Mouse (Mus musculus) embryo, embryonic 9.5 days (tissue): Measurements from ENCODE around the gene Kazald1.

Experiments used
- DNase-seq: peaks from one replicate; pipeline ENCODE4 v3.0.0-alpha.2; 2017; ENCODE audit errors: extremely low spot score

Gene Kazald1

DNA sequence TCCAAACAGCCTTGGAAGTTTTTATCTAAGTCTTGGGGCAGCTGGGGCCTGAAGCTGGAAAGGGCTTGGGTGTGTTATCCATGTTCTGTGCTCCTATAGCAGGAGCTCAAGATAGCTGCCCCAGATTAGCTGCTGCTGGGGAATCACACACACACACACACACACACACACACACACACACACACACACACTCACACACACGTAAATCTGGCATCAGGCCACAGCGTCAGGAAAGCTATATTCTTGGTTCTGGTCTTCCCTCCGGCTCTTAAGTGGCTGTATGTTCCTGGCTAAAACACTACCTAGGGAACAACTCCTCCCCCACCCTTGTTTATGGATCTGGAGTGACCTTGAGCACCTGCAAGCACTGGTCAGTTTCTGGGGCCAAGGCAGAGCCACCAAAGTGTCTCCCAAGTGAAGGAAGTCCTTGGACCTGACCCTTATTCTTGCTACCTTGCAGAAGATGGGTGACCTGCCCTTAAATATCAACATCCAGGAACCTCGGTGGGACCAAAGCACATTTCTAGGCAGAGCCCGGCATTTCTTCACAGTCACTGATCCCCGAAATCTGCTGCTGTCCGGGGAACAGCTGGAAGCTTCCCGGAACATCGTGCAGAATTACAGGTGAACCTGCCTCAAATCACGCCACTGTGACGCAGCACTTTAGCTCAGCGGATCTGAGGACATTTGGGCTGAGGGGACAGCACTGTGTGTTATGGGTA is 26.2 kb upstream of the Kazald1 start:
- DNase-seq, result no peak

DNA sequence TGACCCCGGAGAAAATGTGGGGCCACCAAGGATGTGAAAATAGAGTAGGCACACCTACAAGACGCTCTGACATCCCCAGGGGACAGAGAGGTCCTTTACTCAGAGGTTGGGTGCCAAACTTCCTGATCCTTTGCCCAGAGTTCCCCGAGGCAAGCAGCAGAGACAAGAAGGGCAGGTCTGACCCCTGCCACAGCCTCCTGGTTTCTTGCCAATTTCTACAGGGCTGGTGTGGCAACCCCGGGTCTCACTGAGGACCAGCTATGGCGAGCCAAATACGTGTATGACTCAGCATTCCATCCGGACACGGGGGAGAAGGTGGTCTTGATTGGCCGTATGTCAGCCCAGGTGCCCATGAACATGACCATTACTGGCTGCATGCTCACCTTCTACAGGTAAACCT is 25.5 kb upstream of the Kazald1 start:
- DNase-seq, result no peak

DNA sequence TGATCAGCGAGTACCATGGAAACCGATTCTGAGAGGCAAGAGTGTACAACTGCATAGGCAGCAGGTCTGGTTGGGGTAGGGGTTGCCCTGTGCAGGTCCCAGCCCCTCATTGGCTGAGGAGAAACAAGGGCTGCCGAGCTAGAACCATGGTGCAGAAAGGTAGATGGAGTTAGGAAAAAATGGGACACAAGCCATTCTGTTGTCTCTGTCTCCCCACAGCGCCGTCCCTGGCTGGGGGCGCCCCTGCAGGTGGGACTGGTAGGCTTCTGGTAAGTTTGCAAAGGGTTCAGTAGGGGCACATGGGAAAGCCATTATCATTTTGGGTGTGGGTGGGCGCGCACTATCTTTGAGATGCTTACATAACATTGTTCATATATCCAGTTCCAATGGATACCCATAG is 21.6 kb upstream of the Kazald1 start:
- no peak for DNase-seq

DNA sequence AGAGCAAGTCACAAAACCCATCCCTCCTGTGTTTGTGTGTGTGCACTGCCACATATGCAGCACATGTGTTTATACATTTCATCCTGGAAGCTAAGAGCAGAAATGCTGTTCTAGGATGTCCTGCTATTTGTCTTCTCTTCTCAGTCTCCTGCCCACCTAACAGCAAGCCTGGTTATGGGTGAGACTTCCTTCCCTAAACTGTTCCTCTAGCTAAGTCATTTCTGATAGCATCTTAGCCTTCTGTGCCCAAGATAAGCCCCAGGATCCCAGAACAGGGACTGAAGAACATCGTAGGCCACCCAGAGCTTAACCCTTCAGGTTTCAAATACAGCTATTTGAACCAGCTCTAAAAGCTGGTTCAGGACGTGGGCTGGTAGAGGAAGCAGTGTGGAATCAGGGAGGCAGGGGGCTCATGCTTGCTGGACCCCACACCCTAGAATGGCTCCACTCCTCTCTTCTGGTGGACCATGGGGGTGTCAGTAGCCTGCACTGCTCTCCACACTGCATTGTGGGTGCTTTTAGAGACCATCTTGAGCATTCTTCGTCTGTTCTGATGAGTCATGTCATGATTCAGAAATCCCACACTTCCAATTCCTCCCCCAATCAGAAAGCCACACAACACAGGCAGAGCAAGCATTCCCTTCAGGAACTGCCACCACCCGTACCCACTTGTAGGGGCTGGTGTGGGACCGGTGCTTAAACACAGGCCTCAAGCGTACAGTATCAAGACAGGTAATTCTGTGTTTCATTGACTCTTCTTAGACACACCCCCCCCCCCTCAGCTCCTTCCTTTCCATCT is 19.9 kb upstream of the Kazald1 start:
- no peak for DNase-seq

DNA sequence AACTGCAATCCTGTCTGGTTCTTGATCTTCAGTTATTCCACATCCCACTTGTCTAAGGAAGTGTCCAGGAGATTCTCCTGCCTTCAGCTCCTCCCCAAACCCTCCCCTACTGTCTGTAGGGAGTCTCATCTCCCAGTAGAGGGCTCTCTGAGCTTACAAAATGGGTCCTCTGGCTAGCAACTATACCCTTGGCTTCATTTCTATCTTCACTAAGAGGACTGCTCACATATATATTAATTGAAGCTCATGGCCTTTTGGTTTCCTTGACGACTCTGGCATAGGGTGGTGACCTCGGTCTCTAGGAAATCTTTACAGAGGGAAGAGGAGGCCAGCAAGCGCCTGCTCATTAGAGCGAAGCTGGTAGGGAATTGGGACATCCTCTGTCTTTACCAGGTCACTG is 18.7 kb upstream of the Kazald1 start:
- no peak for DNase-seq

DNA sequence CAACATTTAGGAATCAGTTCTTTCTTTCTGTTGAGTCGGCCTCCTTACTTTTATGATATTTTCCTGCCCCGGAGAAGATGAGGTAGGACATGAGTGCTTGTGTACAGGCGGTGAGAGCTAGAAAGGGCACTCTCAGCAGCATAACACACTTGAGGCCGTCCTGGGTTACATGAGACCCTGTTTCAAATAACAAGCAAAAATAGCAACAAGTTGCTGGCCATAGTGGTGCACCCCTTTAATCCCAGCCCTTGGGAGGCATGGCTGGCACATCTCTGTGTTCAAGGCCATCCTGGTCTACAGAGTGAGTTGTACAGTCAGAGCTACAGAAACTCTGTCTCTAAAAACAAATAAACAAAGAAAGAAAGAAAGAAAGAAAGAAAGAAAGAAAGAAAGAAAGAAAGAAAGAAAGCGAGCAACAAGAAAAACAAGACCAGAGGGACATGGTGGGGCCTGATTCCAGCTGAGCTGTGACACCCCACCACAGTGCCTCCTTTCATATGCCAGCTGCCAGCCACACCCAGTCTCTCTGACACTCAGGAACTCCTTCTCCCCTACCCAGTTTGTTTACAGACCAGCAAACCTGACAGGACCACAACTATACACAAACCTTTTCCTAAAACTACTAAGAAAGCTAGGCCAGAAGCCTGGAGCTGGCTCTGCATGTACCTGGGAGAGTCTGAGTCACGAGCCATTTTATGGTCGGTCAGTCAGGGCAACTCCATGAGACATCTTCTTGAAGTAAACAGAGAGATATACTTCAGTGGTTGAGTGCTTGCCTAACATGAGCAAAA is 17.9 kb upstream of the Kazald1 start:
- DNase-seq, result no peak

DNA sequence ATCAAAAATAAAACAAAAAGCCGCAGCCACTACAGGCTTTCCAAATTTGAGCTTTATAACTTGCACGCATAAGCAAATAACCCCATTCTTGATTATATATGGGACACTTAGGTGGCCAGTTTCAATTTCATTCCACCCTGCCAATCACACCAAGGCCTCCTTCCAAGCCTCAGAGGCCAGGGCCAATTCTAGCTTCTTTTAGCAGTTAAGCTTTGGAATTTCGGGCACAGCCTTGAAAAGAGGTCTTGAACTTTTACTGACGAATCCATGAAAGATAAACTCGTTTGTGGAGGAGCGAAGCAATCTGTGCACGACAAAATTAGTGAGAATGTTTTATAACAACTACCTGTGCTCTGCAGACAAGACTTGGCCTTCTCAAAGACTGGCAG is 17.3 kb upstream of the Kazald1 start:
- DNase-seq, result no peak

DNA sequence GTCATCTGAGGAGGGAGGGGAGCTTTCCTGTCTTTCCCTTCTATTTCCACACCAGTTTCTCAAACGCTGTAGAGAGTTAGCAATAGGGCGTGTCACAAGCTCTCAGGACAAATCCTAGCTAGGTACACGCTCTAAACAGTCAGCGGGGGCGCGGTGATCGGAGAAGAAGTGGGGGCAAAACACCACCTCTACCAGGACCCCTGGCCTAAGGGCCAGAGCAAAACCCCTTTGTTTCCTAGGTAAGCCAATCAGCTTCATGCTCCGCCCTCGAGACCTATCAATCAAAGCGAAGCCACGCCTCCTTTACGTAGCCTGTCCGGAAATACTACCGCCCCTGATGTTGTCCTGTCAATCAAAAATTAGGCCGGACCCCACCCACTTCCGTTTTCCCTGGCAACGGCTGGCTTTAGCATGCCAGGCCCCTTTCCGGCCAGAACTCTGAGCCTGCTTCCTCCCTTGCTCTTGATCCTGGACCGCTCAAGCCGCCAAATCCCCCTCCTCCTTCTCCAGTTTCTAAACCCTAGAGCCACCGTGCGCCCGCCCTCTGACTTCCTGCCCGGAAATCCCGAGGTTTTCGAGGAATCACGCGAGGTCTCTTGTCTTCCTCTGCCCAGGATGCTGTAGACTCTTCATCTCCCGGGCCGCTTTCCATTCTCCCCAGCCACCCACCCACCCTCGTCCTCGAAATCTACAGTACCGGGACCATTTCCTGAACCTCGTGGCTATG is 16.8 kb upstream of the Kazald1 start:
- DNase-seq, result peak; percentile 99

DNA sequence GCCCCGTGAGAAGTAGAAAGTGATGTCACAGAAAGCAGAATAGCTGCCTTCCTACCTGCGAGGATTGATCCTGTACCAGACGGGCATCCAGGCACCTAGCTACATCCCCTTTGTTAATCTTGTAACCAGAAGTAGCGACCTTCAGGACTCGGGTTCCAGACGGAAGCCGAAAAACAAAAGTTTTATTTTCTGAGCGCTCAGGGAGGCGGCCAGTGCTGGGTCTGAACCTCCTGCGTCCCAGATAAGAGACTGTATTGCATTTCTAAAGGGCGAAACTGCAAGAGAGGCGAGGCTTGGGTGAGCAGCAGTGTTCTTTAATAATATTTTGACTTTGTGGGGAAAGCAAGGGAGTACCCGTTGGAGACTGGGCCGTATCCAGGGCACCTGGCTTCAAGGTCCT is 16.2 kb upstream of the Kazald1 start:
- no peak for DNase-seq

DNA sequence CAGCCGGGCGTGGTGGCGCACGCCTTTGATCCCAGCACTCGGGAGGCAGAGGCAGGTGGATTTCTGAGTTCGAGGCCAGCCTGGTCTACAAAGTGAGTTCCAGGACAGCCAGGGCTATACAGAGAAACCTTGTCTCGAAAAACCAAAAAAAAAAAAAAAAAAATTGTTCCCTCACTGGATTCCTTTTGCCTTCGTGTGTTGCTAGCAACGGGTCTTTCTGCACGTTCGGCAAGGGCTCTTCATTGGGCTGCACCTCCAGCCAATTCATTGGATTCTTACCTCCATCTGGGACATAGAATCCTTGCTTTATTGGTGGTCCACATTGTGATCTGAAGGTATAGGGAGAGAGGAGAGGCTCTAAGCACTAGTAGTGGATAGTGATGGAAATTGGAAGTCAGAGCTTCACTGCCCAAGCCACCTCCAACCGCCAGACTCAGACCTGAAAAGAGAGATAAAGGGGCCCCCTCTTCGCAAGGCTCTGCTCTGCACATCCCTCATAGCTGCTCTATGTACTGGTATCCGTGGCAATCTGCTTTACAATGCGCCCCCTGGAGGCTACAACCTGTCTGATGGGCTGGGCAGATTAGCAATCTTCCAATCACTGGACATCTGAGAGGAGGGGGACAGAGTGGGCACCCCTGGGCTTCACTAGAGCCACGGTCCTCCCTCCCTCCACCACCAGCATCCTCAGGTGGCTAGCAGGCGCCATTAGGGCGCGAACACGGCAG is 11.3 kb upstream of the Kazald1 start:
- DNase-seq, result peak; percentile 57

DNA sequence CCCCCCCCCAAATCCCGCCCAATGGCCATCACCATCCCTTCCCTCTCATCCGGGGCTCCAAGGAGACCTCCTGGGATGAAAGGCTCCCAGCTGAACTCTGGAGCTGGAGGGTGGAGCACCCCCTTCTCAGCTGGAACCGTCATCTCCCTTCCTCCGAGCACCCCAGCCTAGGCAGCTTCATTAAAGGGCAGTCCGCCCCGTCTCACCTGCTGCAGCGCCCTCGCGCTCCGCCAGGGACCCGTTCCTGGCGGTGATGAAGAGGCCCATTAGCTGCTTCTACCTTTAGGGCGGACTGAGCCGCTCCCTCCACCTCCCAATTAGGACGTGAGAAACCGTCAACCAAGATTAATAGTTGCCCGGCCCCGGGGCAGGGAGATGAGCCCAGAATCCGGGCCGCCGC is 9.8 kb upstream of the Kazald1 start:
- no peak for DNase-seq

DNA sequence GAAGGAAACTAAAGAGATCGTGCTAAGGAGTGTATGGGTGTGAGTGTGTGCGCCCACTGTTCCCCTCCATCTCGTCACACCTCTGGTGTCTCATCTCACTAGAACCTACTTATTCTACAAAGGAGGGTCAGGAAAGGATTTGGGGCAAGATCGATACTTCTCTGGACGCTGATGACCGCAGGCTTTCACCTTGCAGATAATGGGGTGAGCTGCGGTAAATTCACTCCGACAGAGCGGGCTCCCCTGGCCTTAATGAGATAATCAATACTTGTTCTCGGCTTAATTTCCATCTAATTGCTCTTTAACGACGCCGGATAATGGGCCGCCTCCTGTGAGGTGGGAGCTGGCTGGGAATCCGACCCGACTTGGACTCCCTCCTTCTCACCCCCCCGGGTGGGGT is 7.9 kb upstream of the Kazald1 start:
- DNase-seq, result no peak

DNA sequence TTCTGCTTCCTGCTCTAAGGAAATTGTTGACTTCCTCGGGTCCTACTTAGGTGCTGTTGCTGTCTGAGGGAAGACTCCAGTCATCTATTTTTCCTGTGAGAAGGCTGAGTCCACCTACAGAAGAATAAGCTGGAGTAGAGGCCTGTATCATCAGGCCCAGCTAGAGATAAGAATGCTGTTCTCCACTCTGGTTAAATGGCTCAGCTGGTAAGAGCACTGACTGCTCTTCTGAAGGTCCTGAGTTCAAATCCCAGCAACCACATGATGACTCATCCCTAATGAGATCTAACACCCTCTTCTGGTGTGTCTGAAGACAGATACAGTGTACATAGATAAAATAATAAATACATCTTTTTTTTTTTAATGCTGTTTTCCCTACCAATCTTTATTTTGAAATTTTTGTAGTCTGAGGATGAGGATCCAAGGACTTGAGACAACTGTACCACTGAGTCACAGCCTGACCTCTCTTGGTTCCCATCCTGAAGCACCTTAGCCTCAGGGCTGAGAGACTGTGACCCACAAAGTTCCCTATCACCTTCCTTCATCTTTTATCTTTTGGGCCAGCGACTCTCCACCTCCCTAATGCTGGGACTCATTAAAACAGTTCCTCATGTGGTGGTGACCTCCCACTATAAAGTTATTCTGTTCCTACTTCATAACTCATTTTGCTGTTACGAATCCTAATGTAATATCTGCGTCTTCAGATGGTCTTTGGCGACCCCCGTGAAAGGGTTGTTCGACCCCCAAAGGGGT is 7.1 kb upstream of the Kazald1 start:
- DNase-seq, result no peak

DNA sequence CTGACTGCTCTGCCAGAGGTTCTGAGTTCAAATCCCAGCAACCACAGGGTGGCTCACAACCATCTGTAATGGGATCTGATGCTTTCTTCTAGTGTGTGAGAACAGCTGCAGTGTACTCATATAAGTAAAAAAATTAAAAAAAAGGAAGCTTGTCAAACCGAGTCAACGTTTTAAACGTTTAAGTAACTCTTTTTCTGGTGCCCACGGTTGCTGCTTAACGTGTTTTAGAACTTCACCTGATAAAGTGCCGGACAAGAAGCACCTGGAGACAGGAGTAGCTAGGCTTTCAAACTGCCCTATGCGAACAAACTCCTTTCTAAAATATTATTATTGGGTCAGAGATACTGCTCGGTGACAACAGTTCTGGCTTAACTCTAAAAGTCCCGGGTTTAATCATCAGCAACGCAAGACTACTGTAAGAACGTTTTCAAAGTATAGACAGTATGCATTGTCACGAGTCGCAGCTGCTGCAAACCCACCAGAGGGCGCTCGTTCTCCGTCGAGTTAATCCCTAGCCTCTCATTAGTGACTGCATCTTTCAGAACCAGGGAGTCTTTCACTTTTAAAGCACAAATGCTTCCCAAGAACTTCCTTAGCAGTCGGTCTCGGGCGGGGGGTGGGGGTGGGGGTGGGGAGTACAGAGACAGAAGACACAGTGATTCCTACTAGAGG is 1.0 kb upstream of the Kazald1 start:
- peak; percentile 73 for DNase-seq

DNA sequence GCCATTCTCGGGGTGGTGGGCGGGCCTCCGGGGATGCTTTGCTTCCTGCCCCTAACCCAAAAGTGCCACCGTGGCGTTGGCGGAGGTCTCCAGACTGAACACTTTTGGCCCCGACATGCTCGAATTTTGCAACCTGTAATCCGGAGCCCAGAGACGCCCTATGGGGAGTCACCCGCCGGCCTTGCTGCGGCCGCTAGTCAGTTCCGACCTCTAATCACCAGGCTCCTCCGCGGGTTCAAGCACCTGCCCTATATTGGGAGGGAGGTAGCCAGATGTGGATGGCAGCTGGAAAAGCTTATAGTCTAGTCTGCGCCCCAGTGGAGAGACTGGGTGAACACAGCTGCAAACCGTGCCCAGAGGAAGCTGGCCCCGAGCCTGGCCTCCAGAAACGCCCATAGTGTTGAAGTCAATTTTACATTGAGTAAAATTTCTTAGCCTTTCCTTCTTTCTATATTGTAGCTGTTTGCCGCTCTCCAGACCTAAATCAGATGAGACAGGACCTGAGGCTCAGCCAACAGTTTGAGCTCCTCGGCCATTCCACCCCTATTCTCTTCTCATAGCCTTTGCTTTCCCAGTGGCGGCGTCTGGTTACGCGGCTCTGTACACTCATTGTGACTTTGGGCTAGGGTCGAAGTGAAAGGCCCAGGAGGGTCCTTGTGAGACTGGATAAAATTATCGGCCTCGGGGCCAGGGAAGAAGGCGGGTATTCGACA is 438 bp downstream of the Kazald1 start:
- DNase-seq, result no peak

DNA sequence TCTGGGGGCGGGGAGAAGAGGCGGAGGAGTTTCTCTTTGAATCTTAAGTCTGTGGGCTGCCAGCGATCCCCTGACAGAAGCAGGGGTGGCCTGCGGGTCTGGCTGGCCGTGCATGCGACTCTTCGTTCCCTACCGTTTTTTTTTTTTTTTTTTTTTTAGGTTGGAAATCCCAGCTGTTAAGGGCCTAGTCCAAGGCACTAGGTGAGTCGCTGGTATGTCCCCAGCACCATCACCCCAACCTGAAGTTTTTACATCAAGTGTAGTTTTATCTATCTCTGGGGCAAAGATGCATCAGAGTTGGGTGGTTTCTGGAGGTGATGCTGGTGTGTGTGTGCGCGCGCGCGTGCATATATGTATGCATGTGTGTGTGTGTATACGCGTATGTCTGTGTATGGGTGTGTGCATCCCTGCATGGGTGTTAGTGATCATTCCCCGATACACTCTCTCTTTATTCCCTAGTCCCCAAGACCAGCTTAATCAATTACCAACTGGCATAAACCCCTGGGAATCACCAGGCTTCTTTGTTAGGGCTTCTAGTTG is 1.1 kb downstream of the Kazald1 start:
- DNase-seq, result no peak

DNA sequence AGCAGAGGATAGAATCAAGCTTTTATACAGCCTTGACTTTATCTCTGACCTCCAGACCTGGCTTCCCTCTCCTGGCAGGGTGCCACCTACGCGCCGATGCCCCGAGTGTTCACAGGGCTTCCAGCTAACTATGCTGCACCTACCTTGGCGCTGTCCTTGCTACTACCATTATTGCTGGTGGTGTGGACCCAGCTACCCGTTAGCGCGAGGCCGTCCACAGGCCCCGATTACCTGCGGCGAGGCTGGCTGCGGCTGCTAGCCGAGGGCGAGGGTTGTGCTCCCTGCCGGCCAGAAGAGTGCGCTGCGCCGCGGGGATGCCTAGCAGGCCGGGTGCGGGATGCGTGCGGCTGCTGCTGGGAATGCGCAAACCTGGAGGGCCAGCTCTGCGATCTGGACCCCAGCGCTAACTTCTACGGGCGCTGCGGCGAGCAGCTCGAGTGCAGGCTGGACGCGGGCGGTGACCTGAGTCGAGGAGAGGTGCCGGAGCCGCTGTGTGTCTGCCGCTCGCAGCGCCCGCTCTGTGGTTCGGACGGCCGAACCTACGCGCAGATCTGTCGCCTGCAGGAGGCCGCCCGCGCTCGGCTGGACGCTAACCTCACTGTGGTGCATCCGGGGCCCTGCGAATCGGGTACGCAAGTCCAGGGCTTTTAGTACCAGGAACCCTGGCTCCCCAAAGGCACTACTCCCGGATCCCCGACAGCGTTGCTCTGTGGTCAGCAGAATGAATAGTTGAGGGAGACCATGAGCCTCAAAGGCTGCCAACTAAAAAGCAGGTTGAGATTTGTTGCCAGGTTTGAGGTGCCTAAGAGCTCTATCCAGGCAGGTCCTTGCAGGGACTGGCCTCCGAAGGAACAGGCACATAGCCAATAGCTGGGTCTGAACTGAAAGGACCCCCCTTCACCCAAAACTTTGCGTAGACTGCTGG is 1.8 kb downstream of the Kazald1 start:
- peak; percentile 68 for DNase-seq
